Comparison of ENCODE assay signal across 1 mouse cellular context in the genomic region with DNA sequence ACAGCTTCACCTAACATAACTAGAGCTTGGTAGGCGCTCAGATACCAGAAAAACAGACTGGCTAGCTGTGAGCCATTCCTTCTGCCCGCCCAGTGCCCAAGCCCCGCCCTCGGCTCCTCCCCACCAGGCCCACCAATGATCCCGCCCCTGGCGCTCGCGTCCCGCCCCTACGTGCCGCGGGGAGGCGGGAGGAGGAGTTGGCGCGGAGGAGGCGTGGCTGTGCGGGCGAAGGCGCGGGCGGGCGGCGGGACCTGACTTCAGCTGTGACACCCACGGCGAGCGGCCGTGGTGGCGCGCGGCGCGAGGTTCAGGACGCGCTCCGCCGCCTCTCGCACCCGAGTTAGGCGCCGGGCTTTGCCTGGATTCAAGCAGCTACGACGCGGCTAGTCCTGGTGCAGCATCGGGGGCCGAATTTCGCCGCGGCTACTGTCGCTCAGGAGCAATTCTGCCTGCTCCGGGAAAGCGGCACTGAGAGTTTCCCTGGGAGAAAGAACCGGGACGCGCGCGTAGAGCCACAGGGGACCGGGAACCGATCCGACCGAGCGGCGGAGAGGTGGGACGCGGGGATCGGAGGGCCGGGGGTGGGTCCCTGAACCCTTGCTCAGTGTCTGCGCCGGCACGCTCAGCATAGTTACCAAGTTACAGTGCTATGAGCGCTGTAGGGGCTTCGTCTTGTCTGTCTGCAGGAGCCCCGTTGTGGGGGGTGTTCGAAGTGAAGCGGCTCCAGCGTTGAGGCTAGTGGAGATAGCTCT.
TF ChIP-seq lines count a peak whose summit lies in the region.

TSS of gene Eepd1 (plus strand) at position 204 of the 752 bp plus-strand sequence.

TF ChIP-seq in CH12.LX, 34 proteins besides CTCF, POLR2A, EP300 and RAD21 (continued from another document):
- no peak for TF ChIP-seq E2F4 (IDR thresholded peaks at IDR 0.05; ENCODE audit: insufficient replicate concordance, low read depth, low read length)
TF ChIP-seq in CH12.LX: peak in this region for 2.
